Mouse (Mus musculus) heart, adult 2 months (tissue): Measurements from ENCODE around the gene Gm10337.

Experiments
- CTCF ChIP-seq: fragments of 200-600 bp; IDR thresholded peaks from 2 replicates; pipeline ENCODE4 v1.8.1; 2022; ENCODE audit warnings: antibody characterized with exemption, mild to moderate bottlenecking, moderate library complexity
- EP300 ChIP-seq: fragments of 200-500 bp; IDR thresholded peaks from 2 replicates; pipeline ENCODE4 v1.6.1; 2011; ENCODE audit warnings: low read depth, low read length, control low read depth; ENCODE audit not compliant: insufficient read depth
- POLR2A ChIP-seq: fragments of 200-500 bp; IDR thresholded peaks from 2 replicates; pipeline ENCODE4 v1.6.1; 2011; ENCODE audit warnings: mild to moderate bottlenecking, low read depth, low read length, control low read depth; ENCODE audit not compliant: insufficient read depth

DNA sequence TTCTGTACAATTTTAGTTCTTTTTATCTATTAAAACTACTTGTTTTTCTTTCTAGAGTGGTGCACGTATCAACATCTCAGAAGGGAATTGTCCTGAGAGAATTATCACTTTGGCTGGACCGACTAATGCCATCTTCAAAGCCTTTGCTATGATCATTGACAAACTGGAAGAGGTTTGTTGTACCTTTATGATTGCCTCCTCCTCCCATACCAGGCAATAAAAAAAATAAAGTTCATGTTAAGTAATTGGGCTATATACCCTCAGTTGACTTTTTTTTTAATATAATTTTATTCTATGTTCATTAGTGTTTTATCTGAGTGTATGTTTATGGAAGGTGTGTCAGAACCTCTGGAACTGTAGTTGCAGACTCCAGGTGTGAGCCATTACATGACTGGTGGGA is 29.0 kb upstream of the Gm10337 start:
- TF ChIP-seq CTCF (no peak), EP300 (no peak), POLR2A (no peak)
